Mouse (Mus musculus): ENCODE results near the gene Lcmt1. TPM values are rescaled to one million over a fixed set of nuclear protein-coding genes. Genes with fewer than 3 reads are reported as not detected.

Lcmt1 gene
- total and polyA plus RNA-seq, 3 experiments, result 26.4 to 34.8 (median 27.6) TPM

GRCm38 (mm10) chr7:123368187-123368586 is 1.4 kb upstream of the Lcmt1 start:
- TF ChIP-seq TCF12 (IDR thresholded peaks at IDR 0.05; ENCODE audit: low read depth, low read length) (peak; percentile 55; the same call in 1 of the 2 replicates), NELFE (IDR thresholded peaks at IDR 0.05; ENCODE audit: low read depth, low read length) (no peak), BHLHE40 (IDR thresholded peaks at IDR 0.05; ENCODE audit: low read depth, low read length) (0 out of 2 replicates have a peak, but pooled peaks have one; percentile 52), ZC3H11A (IDR thresholded peaks at IDR 0.05; ENCODE audit: low read depth, low read length) (no peak), SIN3A (IDR thresholded peaks at IDR 0.05; ENCODE audit: low read length) (peak; percentile 8; the same call in 1 of the 2 replicates), ELF1 (IDR thresholded peaks at IDR 0.05; ENCODE audit: low read depth, low read length) (0 out of 2 replicates have a peak, but pooled peaks have one; percentile 25), MAFK (IDR thresholded peaks at IDR 0.05; ENCODE audit: insufficient replicate concordance, low read length) (peak; percentile 76; the same call in 1 of the 2 replicates), MEF2A (IDR thresholded peaks at IDR 0.05; ENCODE audit: borderline replicate concordance, low read depth, low read length) (peak; percentile 14; the same call in 1 of the 2 replicates), EP300 (IDR thresholded peaks at IDR 0.05; ENCODE audit: low read length) (peak; percentile 51), CHD2 (IDR thresholded peaks at IDR 0.05; ENCODE audit: low read length) (no peak), ETS1 (conservative IDR thresholded peaks at IDR 0.05; ENCODE audit: low read depth, low read length) (peak; percentile 53; the same call in 1 of the 2 replicates), MXI1 (IDR thresholded peaks at IDR 0.05; ENCODE audit: low read depth, low read length) (no peak), IRF4 (IDR thresholded peaks at IDR 0.05; ENCODE audit: low read depth, low read length) (peak; percentile 76; the same call in 1 of the 2 replicates)
- in situ Hi-C loops (cut with MboI; ENCODE audit: low pct_ligation_motif_present, low pct_unique_long_range_greater_than_20kb, low sequenced_read_pairs), result no loop called here
- H3K9me3 ChIP-seq (replicated peaks; ENCODE audit: low read length), result no peaks in the 10 kb centered on the region
- DNase-seq (ENCODE audit: extremely low read depth), result no peak
- H3K4me3 ChIP-seq (replicated peaks in 1 of 3; ENCODE audit: low read depth in 2 of 3, low read length in 2 of 3, poor library complexity in 1 of 3), result peak overlapping the region; percentile 36 to 80 (median 78)
- H3K27me3 ChIP-seq (replicated peaks), result peaks cover 3% of the 10 kb centered on the region
- peaks cover 36% of the 10 kb centered on the region for H3K79me2 ChIP-seq (replicated peaks; ENCODE audit: control insufficient read depth, extremely low read depth, insufficient read depth, poor library complexity, severe bottlenecking)
- H3K4me1 ChIP-seq (ENCODE audit: control insufficient read depth in 1 of 2, insufficient read depth in 2 of 2), result peaks cover 25 to 58% of the 10 kb centered on the region in 2 experiments
- peak overlapping the region; percentile 83 for H3K4me2 ChIP-seq (ENCODE audit: insufficient read depth, low read depth, poor library complexity, severe bottlenecking)
- peaks cover 0 to 39% of the 10 kb centered on the region in 2 experiments for H3K36me3 ChIP-seq (replicated peaks in 1 of 2; ENCODE audit: control insufficient read depth in 1 of 2, insufficient read depth in 1 of 2, low read length in 1 of 2)
- dilution Hi-C loops (cut with MboI; ENCODE audit: extremely low pct_ligation_motif_present, extremely low pct_unique_long_range_greater_than_20kb, low sequenced_read_pairs), result no loop called here
- H3K9ac ChIP-seq (ENCODE audit: insufficient read depth, low read depth), result peak overlapping the region; percentile 72; the same call in 1 of the 2 replicates
- H3K27ac ChIP-seq (ENCODE audit: insufficient read depth, low read depth), result peak overlapping the region; percentile 22; the same call in 1 of the 2 replicates

DNA sequence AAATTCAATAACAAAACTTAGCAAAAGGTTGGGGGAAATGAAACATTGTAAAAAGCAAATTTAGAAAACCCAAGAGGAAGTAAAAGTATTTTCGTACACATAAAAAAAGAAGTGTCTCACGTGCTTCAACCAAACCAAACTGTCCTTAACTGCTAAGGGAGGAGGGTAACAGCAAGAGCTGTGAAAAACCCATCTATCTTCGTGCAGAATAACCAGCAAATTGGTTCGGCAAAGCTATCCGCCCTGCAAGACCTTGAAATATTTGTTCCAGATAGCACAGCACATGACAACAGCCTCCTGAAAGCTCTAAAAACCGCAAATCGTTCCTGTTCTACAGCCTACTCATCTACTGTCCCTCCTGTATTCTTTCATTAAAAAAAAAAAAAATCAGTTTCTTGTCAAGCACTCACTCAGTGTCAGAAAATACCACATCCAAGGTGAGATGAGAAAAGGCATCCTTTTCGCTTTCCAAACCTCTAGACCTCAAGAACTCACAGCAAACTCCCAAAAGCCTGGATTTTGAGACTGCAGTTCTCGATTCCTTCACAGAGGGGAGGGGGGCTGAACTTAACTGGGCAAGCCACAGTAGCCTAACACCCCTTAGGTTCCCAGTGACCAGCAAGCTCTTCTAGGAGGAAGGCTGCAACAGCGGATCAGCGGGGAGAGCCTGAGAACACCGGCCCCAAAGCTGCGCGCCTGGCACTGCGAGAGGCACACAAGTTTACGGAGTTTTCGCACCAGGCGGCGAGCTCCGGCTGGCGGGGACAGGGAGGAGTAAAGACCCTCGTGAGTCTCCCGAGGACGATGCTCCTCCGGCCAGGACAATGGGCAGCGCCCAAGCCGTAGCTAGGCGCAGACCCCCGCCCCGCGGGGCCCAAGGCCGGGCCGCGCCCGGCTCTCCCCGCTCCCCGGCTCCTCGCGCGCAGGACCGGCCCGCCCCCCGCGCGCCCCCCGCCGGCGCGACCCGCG is 522 bp upstream of the Lcmt1 start:
- H3K27ac ChIP-seq (ENCODE audit: insufficient read depth, low read depth), result peak overlapping the region; percentile 39
- peak overlapping the region; percentile 72 for H3K9ac ChIP-seq (ENCODE audit: insufficient read depth, low read depth)
- H3K36me3 ChIP-seq (replicated peaks in 1 of 2; ENCODE audit: control insufficient read depth in 1 of 2, insufficient read depth in 1 of 2, low read length in 1 of 2), result peaks cover 0 to 32% of the 10 kb centered on the region in 2 experiments
- peaks cover 34% of the 10 kb centered on the region for H3K79me2 ChIP-seq (replicated peaks; ENCODE audit: control insufficient read depth, extremely low read depth, insufficient read depth, poor library complexity, severe bottlenecking)
- dilution Hi-C loops (cut with MboI; ENCODE audit: extremely low pct_ligation_motif_present, extremely low pct_unique_long_range_greater_than_20kb, low sequenced_read_pairs) (no loop called here), in situ Hi-C loops (cut with MboI; ENCODE audit: low pct_ligation_motif_present, low pct_unique_long_range_greater_than_20kb, low sequenced_read_pairs) (no loop called here)
- no peaks in the 10 kb centered on the region for H3K9me3 ChIP-seq (replicated peaks; ENCODE audit: low read length)
- peak overlapping the region; percentile 78 to 80 (median 79) for H3K4me3 ChIP-seq (replicated peaks in 1 of 3; ENCODE audit: low read depth in 2 of 3, low read length in 2 of 3, poor library complexity in 1 of 3)
- peaks cover 5% of the 10 kb centered on the region for H3K27me3 ChIP-seq (replicated peaks)
- H3K4me1 ChIP-seq (ENCODE audit: control insufficient read depth in 1 of 2, insufficient read depth in 2 of 2), result peaks cover 25 to 49% of the 10 kb centered on the region in 2 experiments
- DNase-seq (ENCODE audit: extremely low read depth), result no peak
- H3K4me2 ChIP-seq (ENCODE audit: insufficient read depth, low read depth, poor library complexity, severe bottlenecking), result peak overlapping the region; percentile 83
- TF ChIP-seq POLR2A (IDR thresholded peaks at IDR 0.05; ENCODE audit: low read depth, low read length) (no peak), MAZ (IDR thresholded peaks at IDR 0.05; ENCODE audit: low read depth, low read length) (no peak), IRF4 (IDR thresholded peaks at IDR 0.05; ENCODE audit: low read depth, low read length) (peak; percentile 58), BHLHE40 (IDR thresholded peaks at IDR 0.05; ENCODE audit: low read depth, low read length) (peak; percentile 98), EP300 (IDR thresholded peaks at IDR 0.05; ENCODE audit: low read length) (peak; percentile 71), USF2 (conservative IDR thresholded peaks at IDR 0.05; ENCODE audit: low read depth, low read length) (no peak), MYC (IDR thresholded peaks at IDR 0.05; ENCODE audit: low read depth, low read length) (peak; percentile 71), MXI1 (IDR thresholded peaks at IDR 0.05; ENCODE audit: low read depth, low read length) (peak; percentile 17; the same call in 1 of the 2 replicates), ZC3H11A (IDR thresholded peaks at IDR 0.05; ENCODE audit: low read depth, low read length) (no peak), MAFK (IDR thresholded peaks at IDR 0.05; ENCODE audit: insufficient replicate concordance, low read length) (no peak), MEF2A (IDR thresholded peaks at IDR 0.05; ENCODE audit: borderline replicate concordance, low read depth, low read length) (peak; percentile 84), ETS1 (conservative IDR thresholded peaks at IDR 0.05; ENCODE audit: low read depth, low read length) (peak; percentile 47; the same call in 1 of the 2 replicates), JUN (IDR thresholded peaks at IDR 0.05; ENCODE audit: insufficient read depth, low read depth, low read length) (no peak), MAX (IDR thresholded peaks at IDR 0.05; ENCODE audit: low read length) (peak; percentile 36; the same call in 1 of the 2 replicates), ZNF384 (IDR thresholded peaks at IDR 0.05; ENCODE audit: low read depth, low read length) (peak; percentile 65), CHD2 (IDR thresholded peaks at IDR 0.05; ENCODE audit: low read length) (no peak), SIN3A (IDR thresholded peaks at IDR 0.05; ENCODE audit: low read length) (peak; percentile 32; the same call in 1 of the 2 replicates)
